Mouse (Mus musculus) intestine, embryonic 14.5 days (tissue): ENCODE data around the gene Mxra7. TPM values are rescaled to one million over a fixed set of nuclear protein-coding genes. Genes with fewer than 3 reads are reported as not detected.

Experiments
- ATAC-seq: fragments of 200-750 bp; cut with Nextera tagmentation; replicated peaks from 2 replicates; pipeline ENCODE4 v1.8.0; 2017; ENCODE audit warnings: low read depth, moderate number of reproducible peaks, moderate TSS enrichment, moderate library complexity; ENCODE audit not compliant: low FRiP score, low TSS enrichment
- DNase-seq: peaks from one replicate; pipeline ENCODE4 v3.0.0-alpha.2; 2018; ENCODE audit warnings: low spot score
- H3K27ac ChIP-seq: fragments of 300-500 bp; sonication (generic); 2 replicates; pipeline ENCODE4 v1.5.1; 2014; ENCODE audit warnings: low read depth, mild to moderate bottlenecking, control low read depth
- H3K27me3 ChIP-seq: fragments of 300-500 bp; sonication (generic); replicated peaks from 2 replicates; pipeline ENCODE4 v1.6.1; 2014; ENCODE audit warnings: low read length, control low read depth; ENCODE audit not compliant: control insufficient read depth, insufficient read depth
- H3K36me3 ChIP-seq: fragments of 300-500 bp; sonication (generic); 2 replicates; pipeline ENCODE4 v1.6.1; 2014; ENCODE audit warnings: low read length, control low read depth; ENCODE audit not compliant: control insufficient read depth, insufficient read depth
- H3K4me1 ChIP-seq: fragments of 300-500 bp; sonication (generic); replicated peaks from 2 replicates; pipeline ENCODE4 v1.6.1; 2014; ENCODE audit warnings: low read length, control low read depth, mixed read lengths; ENCODE audit not compliant: control insufficient read depth, insufficient read depth
- H3K4me2 ChIP-seq: fragments of 300-500 bp; sonication (generic); 2 replicates; pipeline ENCODE4 v1.6.1; 2014; ENCODE audit warnings: low read length
- H3K4me3 ChIP-seq: fragments of 300-500 bp; sonication (generic); 2 replicates; pipeline ENCODE4 v1.5.1; 2014; ENCODE audit warnings: low read depth, low read length, control low read depth, mixed read lengths
- H3K9ac ChIP-seq: fragments of 300-500 bp; sonication (generic); 2 replicates; pipeline ENCODE4 v1.6.1; 2014; ENCODE audit warnings: mild to moderate bottlenecking, low read length
- H3K9me3 ChIP-seq: fragments of 300-500 bp; sonication (generic); 2 replicates; pipeline ENCODE4 v1.6.1; 2016; ENCODE audit warnings: low read length, control low read depth; ENCODE audit not compliant: control insufficient read depth
- WGBS: fragments of 180-500 bp; shearing (Covaris S2); extraction: QIAGEN DNeasy Blood & Tissue Kit; methylation state at CpG from one replicate; pipeline ENCODE4 v1.1.7; 2014; 5-methylcytosine and 5-hydroxymethylcytosine counted together
- polyA plus RNA-seq: library from polyadenylated mRNA; unstranded; fragments of >200 nt; fragmentation: Nextera tagmentation; extraction: Ambion mirVana; gene quantifications from 2 replicates; pipeline ENCODE4 v1.2.1, GENCODE M21; 2014

Mxra7 gene
- 22.6 and 23.8 TPM in 2 replicates for polyA plus RNA-seq

GRCm38 (mm10) chr11:116827534-116828165 is at the start of gene Mxra7:
Gene Mxra7 (minus strand): TSS chr11:116828046.
- peaks cover 1% of the 10 kb centered on the region; the same call in 1 of the 2 replicates for H3K36me3 ChIP-seq
- no peaks in the 10 kb centered on the region for H3K9me3 ChIP-seq
- under 1% methylated on average over 67 of the region's 71 CpGs for WGBS
- H3K4me3 ChIP-seq = peak within 1 kb of the TSS; percentile 58
- peaks cover 27% of the 10 kb centered on the region for H3K4me1 ChIP-seq
- peak; percentile 88 for DNase-seq
- H3K9ac ChIP-seq = peak within 1 kb of the TSS; percentile 68
- ATAC-seq = peak; percentile 65
- peak within 1 kb of the TSS; percentile 71 for H3K4me2 ChIP-seq
- peak within 1 kb of the TSS; percentile 67 for H3K27ac ChIP-seq
- H3K27me3 ChIP-seq = no peaks in the 10 kb centered on the region

- ATAC-seq = no peak
- Histone ChIP-seq H3K27ac (no peak overlapping the region), H3K36me3 (peaks cover 51% of the 10 kb centered on the region), H3K27me3 (no peaks in the 10 kb centered on the region), H3K4me1 (no peaks in the 10 kb centered on the region), H3K9ac (no peak overlapping the region), H3K9me3 (no peaks in the 10 kb centered on the region), H3K4me2 (no peak overlapping the region), H3K4me3 (no peak overlapping the region)
- WGBS = 92% methylated on average over 20 of the region's 20 CpGs
- DNase-seq = no peak
Observed at GRCm38 (mm10) chr11:116873987-116874386, 46.1 kb upstream of the Mxra7 start.

- H3K4me2 ChIP-seq = no peak overlapping the region
- H3K9me3 ChIP-seq = no peaks in the 10 kb centered on the region
- H3K27ac ChIP-seq = no peak overlapping the region
- ATAC-seq (no peak), DNase-seq (no peak)
- H3K4me1 ChIP-seq = no peaks in the 10 kb centered on the region
- no peaks in the 10 kb centered on the region for H3K27me3 ChIP-seq
- 91% methylated on average over 9 of the region's 9 CpGs for WGBS
- H3K4me3 ChIP-seq = no peak overlapping the region
- peaks cover 61% of the 10 kb centered on the region for H3K36me3 ChIP-seq
- H3K9ac ChIP-seq = no peak overlapping the region
Observed at GRCm38 (mm10) chr11:116871538-116871937, 43.7 kb upstream of the Mxra7 start.

- Histone ChIP-seq H3K4me3 (no peak overlapping the region), H3K4me2 (no peak overlapping the region), H3K36me3 (peaks cover 75% of the 10 kb centered on the region), H3K27me3 (no peaks in the 10 kb centered on the region), H3K4me1 (no peaks in the 10 kb centered on the region), H3K27ac (no peak overlapping the region), H3K9ac (no peak overlapping the region), H3K9me3 (no peaks in the 10 kb centered on the region)
- DNase-seq (no peak), ATAC-seq (no peak)
- WGBS = 84% methylated on average over 4 of the region's 4 CpGs
Observed at GRCm38 (mm10) chr11:116869641-116870040, 41.8 kb upstream of the Mxra7 start.

- Histone ChIP-seq H3K36me3 (peaks cover 75% of the 10 kb centered on the region), H3K27me3 (no peaks in the 10 kb centered on the region), H3K4me2 (no peak overlapping the region), H3K9ac (no peak overlapping the region), H3K4me3 (no peak overlapping the region), H3K4me1 (no peaks in the 10 kb centered on the region), H3K9me3 (no peaks in the 10 kb centered on the region), H3K27ac (no peak overlapping the region)
- 83% methylated on average over 8 of the region's 8 CpGs for WGBS
- DNase-seq = no peak
- no peak for ATAC-seq
Observed at GRCm38 (mm10) chr11:116869223-116869622, 41.4 kb upstream of the Mxra7 start.

- Histone ChIP-seq H3K27me3 (no peaks in the 10 kb centered on the region), H3K36me3 (peaks cover 74% of the 10 kb centered on the region), H3K9ac (no peak overlapping the region), H3K9me3 (no peaks in the 10 kb centered on the region), H3K4me3 (no peak overlapping the region), H3K4me1 (no peaks in the 10 kb centered on the region), H3K4me2 (no peak overlapping the region), H3K27ac (no peak overlapping the region)
- no peak for DNase-seq
- WGBS = 81% methylated on average over 3 of the region's 3 CpGs
- ATAC-seq = no peak
Observed at GRCm38 (mm10) chr11:116868129-116868528, 40.3 kb upstream of the Mxra7 start.

- no peaks in the 10 kb centered on the region for H3K27me3 ChIP-seq
- H3K4me1 ChIP-seq = no peaks in the 10 kb centered on the region
- H3K9me3 ChIP-seq = no peaks in the 10 kb centered on the region
- no peak overlapping the region for H3K4me2 ChIP-seq
- DNase-seq (no peak), ATAC-seq (no peak)
- no peak overlapping the region for H3K4me3 ChIP-seq
- 72% methylated on average over 12 of the region's 12 CpGs for WGBS
- H3K36me3 ChIP-seq = peaks cover 74% of the 10 kb centered on the region
- no peak overlapping the region for H3K9ac ChIP-seq
- H3K27ac ChIP-seq = no peak overlapping the region
Observed at GRCm38 (mm10) chr11:116865945-116866585, 38.2 kb upstream of the Mxra7 start.

GRCm38 (mm10) chr11:116864444-116864843 is 36.6 kb upstream of the Mxra7 start:
- Histone ChIP-seq H3K4me2 (no peak overlapping the region), H3K27me3 (no peaks in the 10 kb centered on the region), H3K4me1 (no peaks in the 10 kb centered on the region), H3K9me3 (no peaks in the 10 kb centered on the region), H3K27ac (no peak overlapping the region), H3K4me3 (no peak overlapping the region), H3K36me3 (peaks cover 80% of the 10 kb centered on the region), H3K9ac (no peak overlapping the region)
- WGBS = 70% methylated on average over 10 of the region's 10 CpGs
- ATAC-seq = no peak
- DNase-seq = no peak
